Mouse (Mus musculus): Measurements from ENCODE around the gene Tert. TPM values are rescaled to one million over a fixed set of nuclear protein-coding genes. Genes with fewer than 3 reads are reported as not detected.

Tert gene
- total RNA-seq, 2 experiments from 2014 or later, result 2.6 to 4.4 TPM

GRCm38 (mm10) chr13:73675161-73675560 is 48.5 kb downstream of the Tert start:
- DNase-seq (ENCODE audit: low spot score in 2 of 2), result no peak

- no peak for DNase-seq (ENCODE audit: low spot score in 2 of 2)
Measured at GRCm38 (mm10) chr13:73677853-73678252, 51.1 kb downstream of the Tert start, which contains the start of gene Slc6a18. Gene Slc6a18, minus strand, starts transcription at chr13:73678023.

- DNase-seq (ENCODE audit: low spot score in 2 of 2), result no peak
Measured at GRCm38 (mm10) chr13:73679311-73679710, 52.6 kb downstream of the Tert start.

- no peak for DNase-seq (ENCODE audit: low spot score in 2 of 2)
Measured at GRCm38 (mm10) chr13:73680394-73680793, 53.7 kb downstream of the Tert start.

- DNase-seq (ENCODE audit: low spot score in 2 of 2), result no peak
Measured at GRCm38 (mm10) chr13:73682226-73682625, 55.5 kb downstream of the Tert start.

- peak; percentile 9 to 13 for DNase-seq (ENCODE audit: low spot score in 2 of 2)
Measured at GRCm38 (mm10) chr13:73683682-73684081, 57.0 kb downstream of the Tert start.

- no peak for DNase-seq (ENCODE audit: low spot score in 2 of 2)
Measured at GRCm38 (mm10) chr13:73684412-73684811, 57.7 kb downstream of the Tert start.

GRCm38 (mm10) chr13:73685502-73685901 is 58.8 kb downstream of the Tert start:
- DNase-seq (ENCODE audit: low spot score in 2 of 2), result no peak

GRCm38 (mm10) chr13:73687601-73688000 is 60.9 kb downstream of the Tert start:
- DNase-seq (ENCODE audit: low spot score in 2 of 2), result no peak

- DNase-seq (ENCODE audit: low spot score in 2 of 2), result no peak
Measured at GRCm38 (mm10) chr13:73688934-73689333, 62.2 kb downstream of the Tert start.

- DNase-seq (ENCODE audit: low spot score in 2 of 2), result peak; percentile 43 to 56
Measured at GRCm38 (mm10) chr13:73692249-73692868, 65.6 kb downstream of the Tert start.

GRCm38 (mm10) chr13:73693333-73693732 is 66.6 kb downstream of the Tert start:
- DNase-seq (ENCODE audit: low spot score in 2 of 2), result no peak

- DNase-seq (ENCODE audit: low spot score in 2 of 2), result no peak
Measured at GRCm38 (mm10) chr13:73694972-73695371, 68.3 kb downstream of the Tert start.

GRCm38 (mm10) chr13:73696529-73696928 is 69.8 kb downstream of the Tert start:
- DNase-seq (ENCODE audit: low spot score in 2 of 2), result no peak

Other genes starting within 250 kb of the Tert start
- 10 to 100 TPM; 53.9 to 56.5 TPM for gene Lpcat1, start 159.7 kb upstream of the Tert start, total RNA-seq (2021)
- gene Slc6a3, start 90.2 kb upstream of the Tert start, total RNA-seq (2021), result under 1 TPM; 0.16 to 0.29 TPM
- 100 to 1,000 TPM; 121 to 125 TPM for gene Clptm1l, start 22.9 kb upstream of the Tert start, total RNA-seq (2021)
- not detected for gene Slc6a18, start 51.1 kb downstream of the Tert start, total RNA-seq (2021)
- gene Slc6a19, start 78.0 kb downstream of the Tert start, total RNA-seq (2021), result under 1 TPM in 1 of 2 experiments, not detected in 1; 0.44 TPM
- 1 to 10 TPM; 6.2 to 6.7 TPM for gene Slc12a7, start 106.2 kb downstream of the Tert start, total RNA-seq (2021)
- gene Nkd2, start 220.7 kb downstream of the Tert start, total RNA-seq (2021), result 10 to 100 TPM; 13.7 to 14.1 TPM

All from layer of hippocampus, postnatal 14 days (tissue).